Mouse (Mus musculus): Measurements from ENCODE around the gene Syngr1. TPM values are rescaled to one million over a fixed set of nuclear protein-coding genes. Genes with fewer than 3 reads are reported as not detected.

Gene Syngr1
- polyA plus RNA-seq, 1 experiment: 95.0 TPM

GRCm38 (mm10) chr15:80148565-80148964 is 57.4 kb downstream of the Syngr1 start:
- no peak overlapping the region for H3K4me3 ChIP-seq (ENCODE audit: insufficient read depth, low read length)
- no peak overlapping the region for H3K27ac ChIP-seq (ENCODE audit: insufficient read depth, low read depth, low read length)
- H3K4me1 ChIP-seq (ENCODE audit: control insufficient read depth, insufficient read depth, low read length): no peaks in the 10 kb centered on the region
- TF ChIP-seq CTCF (IDR thresholded peaks at IDR 0.05; ENCODE audit: low read depth, low read length) (no peak), POLR2A (IDR thresholded peaks at IDR 0.05; ENCODE audit: borderline replicate concordance, low read depth, low read length) (no peak)

GRCm38 (mm10) chr15:80149517-80149916 is 58.4 kb downstream of the Syngr1 start:
- TF ChIP-seq CTCF (IDR thresholded peaks at IDR 0.05; ENCODE audit: low read depth, low read length): no peak
- TF ChIP-seq POLR2A (IDR thresholded peaks at IDR 0.05; ENCODE audit: borderline replicate concordance, low read depth, low read length): no peak
- no peaks in the 10 kb centered on the region for H3K4me1 ChIP-seq (ENCODE audit: control insufficient read depth, insufficient read depth, low read length)
- H3K4me3 ChIP-seq (ENCODE audit: insufficient read depth, low read length): no peak overlapping the region
- H3K27ac ChIP-seq (ENCODE audit: insufficient read depth, low read depth, low read length): no peak overlapping the region

- no peak overlapping the region for H3K4me3 ChIP-seq (ENCODE audit: insufficient read depth, low read length)
- TF ChIP-seq POLR2A (IDR thresholded peaks at IDR 0.05; ENCODE audit: borderline replicate concordance, low read depth, low read length): no peak
- no peak for TF ChIP-seq CTCF (IDR thresholded peaks at IDR 0.05; ENCODE audit: low read depth, low read length)
- H3K27ac ChIP-seq (ENCODE audit: insufficient read depth, low read depth, low read length): no peak overlapping the region
Observed at GRCm38 (mm10) chr15:80152663-80153062, 61.5 kb downstream of the Syngr1 start.

GRCm38 (mm10) chr15:80153757-80154156 is 62.6 kb downstream of the Syngr1 start:
- Histone ChIP-seq H3K27ac (ENCODE audit: insufficient read depth, low read depth, low read length) (no peak overlapping the region), H3K4me3 (ENCODE audit: insufficient read depth, low read length) (no peak overlapping the region), H3K4me1 (ENCODE audit: control insufficient read depth, insufficient read depth, low read length) (no peaks in the 10 kb centered on the region)
- no peak for TF ChIP-seq POLR2A (IDR thresholded peaks at IDR 0.05; ENCODE audit: borderline replicate concordance, low read depth, low read length)
- TF ChIP-seq CTCF (IDR thresholded peaks at IDR 0.05; ENCODE audit: low read depth, low read length): no peak

More at GRCm38 (mm10) chr15:80152663-80153062, 61.5 kb downstream of the Syngr1 start:
- no peaks in the 10 kb centered on the region for H3K4me1 ChIP-seq (ENCODE audit: control insufficient read depth, insufficient read depth, low read length)

- Histone ChIP-seq H3K4me1 (ENCODE audit: control insufficient read depth, insufficient read depth, low read length) (no peaks in the 10 kb centered on the region), H3K4me3 (ENCODE audit: insufficient read depth, low read length) (no peak overlapping the region), H3K27ac (ENCODE audit: insufficient read depth, low read depth, low read length) (no peak overlapping the region)
- no peak for TF ChIP-seq CTCF (IDR thresholded peaks at IDR 0.05; ENCODE audit: low read depth, low read length)
- TF ChIP-seq POLR2A (IDR thresholded peaks at IDR 0.05; ENCODE audit: borderline replicate concordance, low read depth, low read length): no peak
Observed at GRCm38 (mm10) chr15:80155707-80156106, 64.6 kb downstream of the Syngr1 start.

GRCm38 (mm10) chr15:80157197-80157943 is 66.2 kb downstream of the Syngr1 start:
- Histone ChIP-seq H3K4me1 (ENCODE audit: control insufficient read depth, insufficient read depth, low read length) (no peaks in the 10 kb centered on the region), H3K27ac (ENCODE audit: insufficient read depth, low read depth, low read length) (no peak overlapping the region), H3K4me3 (ENCODE audit: insufficient read depth, low read length) (no peak overlapping the region)
- TF ChIP-seq POLR2A (IDR thresholded peaks at IDR 0.05; ENCODE audit: borderline replicate concordance, low read depth, low read length): no peak
- TF ChIP-seq CTCF (IDR thresholded peaks at IDR 0.05; ENCODE audit: low read depth, low read length): no peak

GRCm38 (mm10) chr15:80158001-80158706 is 67.0 kb downstream of the Syngr1 start:
- Histone ChIP-seq H3K27ac (ENCODE audit: insufficient read depth, low read depth, low read length) (no peak overlapping the region), H3K4me3 (ENCODE audit: insufficient read depth, low read length) (no peak overlapping the region)

GRCm38 (mm10) chr15:80158707-80159090 is 67.6 kb downstream of the Syngr1 start:
- TF ChIP-seq CTCF (IDR thresholded peaks at IDR 0.05; ENCODE audit: low read depth, low read length) (no peak), POLR2A (IDR thresholded peaks at IDR 0.05; ENCODE audit: borderline replicate concordance, low read depth, low read length) (no peak)
- Histone ChIP-seq H3K4me1 (ENCODE audit: control insufficient read depth, insufficient read depth, low read length) (no peaks in the 10 kb centered on the region), H3K4me3 (ENCODE audit: insufficient read depth, low read length) (no peak overlapping the region), H3K27ac (ENCODE audit: insufficient read depth, low read depth, low read length) (no peak overlapping the region)

More at GRCm38 (mm10) chr15:80158001-80158706, 67.0 kb downstream of the Syngr1 start:
- TF ChIP-seq POLR2A (IDR thresholded peaks at IDR 0.05; ENCODE audit: borderline replicate concordance, low read depth, low read length): no peak
- TF ChIP-seq CTCF (IDR thresholded peaks at IDR 0.05; ENCODE audit: low read depth, low read length): no peak
- H3K4me1 ChIP-seq (ENCODE audit: control insufficient read depth, insufficient read depth, low read length): no peaks in the 10 kb centered on the region

- Histone ChIP-seq H3K27ac (ENCODE audit: insufficient read depth, low read depth, low read length) (no peak overlapping the region), H3K4me3 (ENCODE audit: insufficient read depth, low read length) (no peak overlapping the region), H3K4me1 (ENCODE audit: control insufficient read depth, insufficient read depth, low read length) (no peaks in the 10 kb centered on the region)
- TF ChIP-seq POLR2A (IDR thresholded peaks at IDR 0.05; ENCODE audit: borderline replicate concordance, low read depth, low read length): no peak
- no peak for TF ChIP-seq CTCF (IDR thresholded peaks at IDR 0.05; ENCODE audit: low read depth, low read length)
Observed at GRCm38 (mm10) chr15:80159286-80159901, 68.3 kb downstream of the Syngr1 start.

GRCm38 (mm10) chr15:80160223-80160622 is 69.1 kb downstream of the Syngr1 start:
- Histone ChIP-seq H3K27ac (ENCODE audit: insufficient read depth, low read depth, low read length) (no peak overlapping the region), H3K4me3 (ENCODE audit: insufficient read depth, low read length) (no peak overlapping the region), H3K4me1 (ENCODE audit: control insufficient read depth, insufficient read depth, low read length) (no peaks in the 10 kb centered on the region)
- TF ChIP-seq CTCF (IDR thresholded peaks at IDR 0.05; ENCODE audit: low read depth, low read length) (no peak), POLR2A (IDR thresholded peaks at IDR 0.05; ENCODE audit: borderline replicate concordance, low read depth, low read length) (no peak)

All from bone marrow macrophage, adult 2 months (primary cell).